Mouse (Mus musculus) CD4-positive naive resting alpha-beta T cell, adult 76 days (primary cell): ENCODE results near the gene Olfr108. TPM values are rescaled to one million over a fixed set of nuclear protein-coding genes. Genes with fewer than 3 reads are reported as not detected.

Experiments used
- total RNA-seq: library from RNA; stranded (reverse); gene quantifications from one replicate; pipeline ENCODE4 v1.2.4, GENCODE M21; 2023

Gene Olfr108
- total RNA-seq = not detected

GRCm38 (mm10) chr17:37445180-37445579, at the start of gene Olfr108:
Olfr108 (plus strand) TSS chr17:37445480.

GRCm38 (mm10) chr17:37398926-37399325, 46.4 kb upstream of the Olfr108 start, which contains the start of gene Olfr107:
Olfr107 (plus strand) TSS chr17:37399226.

GRCm38 (mm10) chr17:37458616-37459015, 13.3 kb downstream of the Olfr108 start, which contains the start of gene Olfr109:
Olfr109 (plus strand) TSS chr17:37458916.

GRCm38 (mm10) chr17:37483452-37483851, 38.2 kb downstream of the Olfr108 start, which contains the start of gene H2-M2:
H2-M2 (minus strand) TSS chr17:37483552.

DNA sequence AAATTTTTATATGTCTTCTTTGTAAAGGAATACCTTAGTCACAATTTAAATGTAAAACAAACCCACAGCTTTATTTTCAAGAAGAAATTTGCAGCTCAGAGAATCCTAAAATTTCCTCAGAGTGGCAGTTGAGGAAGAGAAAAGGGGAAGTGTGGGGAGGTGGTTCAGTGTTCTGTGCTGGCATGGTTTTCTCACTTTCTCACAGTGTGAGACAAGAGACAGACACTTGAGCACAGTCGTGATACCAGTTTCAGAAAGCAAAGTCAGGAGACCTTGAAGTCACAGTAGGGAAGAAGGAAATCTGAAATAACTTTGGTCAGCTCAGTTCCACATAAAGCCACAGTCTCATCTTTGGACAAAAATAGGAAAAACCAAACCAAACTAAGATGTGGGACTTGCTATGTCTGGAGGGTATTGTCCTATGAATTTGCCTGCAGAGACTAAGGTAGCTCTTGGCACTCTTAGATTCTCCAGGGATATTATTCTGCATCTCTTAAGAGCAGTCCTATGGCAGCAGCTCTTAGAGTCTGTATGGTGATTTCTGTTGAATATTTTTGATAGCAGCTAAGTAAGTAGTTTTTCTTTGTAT, 46.7 kb downstream of the Olfr108 start, which contains the start of gene Olfr110:
TSS of gene Olfr110 (plus strand) at position 539 of the 589 bp plus-strand sequence.

Other genes with a start within 250 kb of the Olfr108 start
- not detected for gene Olfr94, start 244.5 kb upstream of the Olfr108 start, total RNA-seq
- gene Olfr95, start 232.4 kb upstream of the Olfr108 start, total RNA-seq = not detected
- not detected for gene Olfr96, start 225.3 kb upstream of the Olfr108 start, total RNA-seq
- not detected for gene Olfr97, start 208.2 kb upstream of the Olfr108 start, total RNA-seq
- not detected for gene Olfr98, start 181.7 kb upstream of the Olfr108 start, total RNA-seq
- gene H2-M3, start 175.3 kb upstream of the Olfr108 start, total RNA-seq = 32.4 TPM
- gene Olfr99, start 162.0 kb upstream of the Olfr108 start, total RNA-seq = not detected
- not detected for gene Olfr101, start 141.2 kb upstream of the Olfr108 start, total RNA-seq
- not detected for gene Olfr102, start 128.4 kb upstream of the Olfr108 start, total RNA-seq
- not detected for gene Olfr103, start 105.8 kb upstream of the Olfr108 start, total RNA-seq
- not detected for gene Olfr104-ps, start 85.9 kb upstream of the Olfr108 start, total RNA-seq
- gene Olfr105-ps, start 66.4 kb upstream of the Olfr108 start, total RNA-seq = not detected
- gene Olfr106-ps, start 55.1 kb upstream of the Olfr108 start, total RNA-seq = not detected
- gene Olfr107, start 46.3 kb upstream of the Olfr108 start, total RNA-seq = not detected
- not detected for gene Olfr109, start 13.4 kb downstream of the Olfr108 start, total RNA-seq
- 0.44 TPM for gene H2-M2, start 38.1 kb downstream of the Olfr108 start, total RNA-seq
- gene Olfr110, start 47.0 kb downstream of the Olfr108 start, total RNA-seq = not detected
- not detected for gene Olfr111, start 62.5 kb downstream of the Olfr108 start, total RNA-seq
- gene Olfr112, start 124.0 kb downstream of the Olfr108 start, total RNA-seq = not detected
- gene Olfr113, start 132.2 kb downstream of the Olfr108 start, total RNA-seq = not detected
- not detected for gene Olfr114, start 147.3 kb downstream of the Olfr108 start, total RNA-seq
- gene Olfr115, start 181.6 kb downstream of the Olfr108 start, total RNA-seq = not detected
- gene Olfr116, start 181.7 kb downstream of the Olfr108 start, total RNA-seq = not detected
- gene Olfr117, start 218.3 kb downstream of the Olfr108 start, total RNA-seq = not detected
- not detected for gene Olfr118, start 221.5 kb downstream of the Olfr108 start, total RNA-seq